Mouse (Mus musculus) A20 (cell line): Measurements from ENCODE around the gene Pip4k2c.

Experiments
- DNase-seq: peaks from one replicate; pipeline ENCODE4 v3.0.0-alpha.2; 2011; ENCODE audit warnings: low read depth, low spot score

Pip4k2c gene

DNA sequence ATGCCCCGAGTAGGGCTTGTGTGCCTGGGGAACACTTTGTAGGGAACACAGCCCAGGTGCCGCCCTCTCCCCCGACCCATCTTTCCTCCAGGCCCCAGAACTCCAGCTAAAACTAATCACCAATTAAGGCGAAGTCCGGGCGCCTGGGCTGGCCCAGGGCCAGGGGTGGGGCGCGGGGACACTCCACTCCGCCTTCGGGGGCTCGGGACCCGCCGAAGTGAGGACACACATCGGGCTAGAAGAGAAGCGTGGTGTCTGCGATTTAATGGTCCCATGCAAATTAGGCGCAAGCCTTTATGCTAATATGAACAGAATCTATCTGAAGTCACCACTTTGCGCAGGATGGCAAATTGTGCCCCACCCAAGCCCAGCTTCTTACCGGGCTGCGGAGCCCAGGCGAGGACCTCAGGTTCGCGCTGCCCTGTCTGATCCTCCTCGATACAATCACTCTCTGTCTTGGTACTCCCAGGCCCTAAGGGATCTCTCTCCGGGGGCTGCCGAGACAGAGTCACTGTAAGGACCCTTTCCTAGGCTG lies 22.2 kb downstream of the Pip4k2c start:
- DNase-seq: peak; percentile 61

DNA sequence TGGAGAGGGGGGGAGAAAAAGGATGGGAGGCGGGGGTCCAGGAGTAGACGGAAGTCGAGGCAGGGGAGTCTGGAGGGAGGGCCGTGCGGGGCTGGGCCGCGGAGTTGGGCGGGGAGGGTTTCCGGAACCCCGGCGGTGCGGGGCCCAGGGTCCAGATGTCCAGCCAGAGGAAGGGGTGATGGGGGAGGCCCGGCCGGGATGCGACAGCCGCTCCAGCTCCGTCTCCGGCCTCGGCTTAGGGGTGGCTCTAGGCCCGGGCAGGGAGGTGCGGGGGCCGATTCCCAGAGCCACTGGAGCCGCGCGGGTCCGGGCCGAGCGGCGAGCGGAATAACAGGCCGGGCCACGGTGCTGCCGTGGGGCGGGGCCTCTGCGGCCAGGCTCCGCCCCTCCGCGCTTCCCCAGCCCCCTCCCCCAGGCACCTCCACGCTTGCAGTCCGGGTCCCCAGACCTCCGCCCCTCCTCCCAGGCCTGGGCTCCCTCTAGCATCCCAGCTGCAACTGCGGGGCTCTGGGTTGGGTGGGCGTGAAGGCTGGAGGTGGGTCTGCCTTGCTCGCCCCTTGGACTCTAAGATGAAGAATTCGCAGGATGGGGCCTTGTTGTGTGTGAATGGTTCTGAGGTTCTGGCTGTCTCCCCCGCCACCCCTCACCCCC lies 22.8 kb downstream of the Pip4k2c start:
- peak; percentile 81 for DNase-seq

DNA sequence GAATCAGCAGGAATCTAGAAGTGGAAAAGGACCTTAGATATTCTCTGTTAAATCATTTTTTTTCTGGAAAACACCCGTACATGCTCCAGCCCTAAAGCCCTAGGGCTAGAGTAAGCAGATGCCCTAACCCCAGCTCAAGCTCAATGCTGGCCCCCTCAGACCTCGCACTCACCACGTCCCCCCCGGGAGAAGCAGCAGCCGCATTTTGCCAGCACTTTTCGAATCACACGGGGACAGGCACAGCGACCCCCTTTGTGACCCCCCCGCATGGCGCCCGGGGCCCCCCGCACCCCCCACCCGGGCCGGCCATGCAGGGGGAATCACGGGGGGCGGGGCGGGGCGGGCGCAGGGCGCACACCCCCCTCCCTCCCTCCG lies 23.3 kb downstream of the Pip4k2c start:
- no peak for DNase-seq

- DNase-seq: no peak
These were observed 23.9 kb downstream of the Pip4k2c start for GRCm38 (mm10) chr10:127187371-127188078.

DNA sequence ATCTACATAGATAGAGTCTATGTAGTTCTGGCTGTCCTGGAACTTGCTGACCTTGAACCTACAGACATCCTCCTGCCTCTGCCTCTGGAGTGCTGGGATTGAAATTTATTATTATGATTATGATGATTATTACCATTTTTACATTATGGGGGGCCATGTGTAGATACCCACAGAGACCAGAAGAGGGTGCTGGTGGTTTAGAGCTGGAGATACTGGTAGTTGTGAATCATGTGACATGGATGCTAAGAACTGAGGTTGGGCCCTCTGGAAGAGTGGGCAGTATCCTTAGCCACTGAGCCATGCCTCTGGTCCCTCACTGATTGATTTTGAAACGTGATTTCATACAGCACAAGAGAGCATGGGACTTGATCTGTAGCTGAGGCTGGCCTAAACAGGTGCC lies 24.9 kb downstream of the Pip4k2c start:
- peak; percentile 55 for DNase-seq

DNA sequence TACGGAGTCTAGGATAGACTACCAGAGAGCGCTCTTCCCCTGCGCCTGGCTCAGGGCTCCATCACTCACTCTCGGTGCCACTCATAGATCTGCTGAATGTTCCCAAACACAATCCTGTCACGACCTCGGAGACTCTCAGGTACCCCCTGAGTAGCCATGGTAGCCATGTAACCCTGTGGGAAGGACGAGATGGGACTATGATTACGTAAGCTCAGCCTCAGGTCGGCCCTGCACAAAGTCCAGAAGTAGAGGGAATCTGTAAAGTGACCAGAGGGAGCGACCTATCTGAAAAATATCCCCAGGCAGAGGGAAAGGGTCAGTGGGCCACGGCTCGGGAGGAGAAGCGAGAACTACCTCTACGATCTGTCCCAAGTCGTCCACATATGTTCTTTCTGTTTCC lies 25.9 kb downstream of the Pip4k2c start:
- no peak for DNase-seq

DNA sequence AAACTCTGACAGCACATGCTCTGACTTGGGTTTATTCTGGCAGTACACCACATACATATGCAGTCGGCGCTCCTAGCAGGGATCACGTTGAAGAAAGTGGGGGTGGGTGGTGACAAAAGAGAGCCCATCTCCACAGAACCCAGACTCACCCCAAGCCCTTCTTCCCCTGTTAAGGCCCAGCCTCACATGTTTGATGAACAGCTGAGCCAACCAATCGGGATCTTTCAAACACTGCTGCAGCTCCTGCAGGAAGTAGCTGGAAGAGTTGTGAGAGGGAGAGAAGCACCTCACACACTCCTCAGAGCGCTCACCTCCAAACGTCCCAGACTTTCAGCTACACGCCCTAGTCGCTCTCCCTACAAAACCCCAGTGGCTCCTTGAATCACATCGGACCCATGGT lies 26.3 kb downstream of the Pip4k2c start:
- no peak for DNase-seq

DNA sequence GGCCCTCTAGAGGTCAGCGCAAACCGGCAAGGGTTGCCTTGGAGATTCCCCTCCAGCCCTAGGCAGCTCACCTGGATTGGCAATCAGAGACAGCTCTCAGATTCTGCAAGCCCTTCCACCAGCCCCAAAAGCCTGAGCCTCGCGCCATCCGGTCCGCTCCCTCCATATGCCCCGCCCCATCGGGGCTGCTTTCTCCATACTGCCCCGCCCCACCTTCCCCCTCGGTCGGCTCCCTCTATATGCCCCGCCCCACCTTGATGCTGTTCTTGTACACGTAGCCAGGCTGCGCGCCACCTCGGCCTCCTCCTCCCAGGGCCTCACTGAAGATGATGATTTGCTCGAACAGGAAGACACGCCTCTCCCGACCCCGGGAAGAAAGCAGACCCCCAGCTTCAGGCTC lies 27.6 kb downstream of the Pip4k2c start:
- DNase-seq: no peak

- DNase-seq: no peak
These were observed 28.8 kb downstream of the Pip4k2c start for GRCm38 (mm10) chr10:127182624-127183023.

DNA sequence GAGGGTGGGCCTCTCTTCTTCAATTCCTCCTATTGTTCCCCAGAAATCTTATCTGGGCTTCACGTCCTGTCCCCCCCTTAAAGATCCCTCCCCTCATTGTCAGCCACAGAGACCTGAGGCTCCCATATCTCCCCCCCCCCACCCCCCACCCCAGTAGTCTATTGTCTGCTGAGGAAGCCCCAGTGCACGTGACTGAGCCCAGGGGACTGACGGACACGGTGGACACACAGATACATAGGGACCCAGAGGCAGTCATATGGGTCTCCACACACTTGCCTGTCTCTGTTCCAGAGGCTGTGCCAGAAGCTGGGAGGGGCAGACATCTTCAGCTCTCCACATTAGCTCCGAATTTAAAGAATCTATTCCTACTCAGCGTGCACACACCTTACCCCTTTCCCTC lies 29.8 kb downstream of the Pip4k2c start:
- DNase-seq: no peak

GRCm38 (mm10) chr10:127180695-127181047 lies 30.7 kb downstream of the Pip4k2c start:
- no peak for DNase-seq

GRCm38 (mm10) chr10:127179871-127180694 lies 31.3 kb downstream of the Pip4k2c start, which contains the start of gene Slc26a10:
Gene Slc26a10 (minus strand): TSS chr10:127180645.
- no peak for DNase-seq

- no peak for DNase-seq
These were observed 32.9 kb downstream of the Pip4k2c start for GRCm38 (mm10) chr10:127178286-127179027.

- no peak for DNase-seq
These were observed 33.7 kb downstream of the Pip4k2c start for GRCm38 (mm10) chr10:127177719-127178118.

- no peak for DNase-seq
These were observed 34.1 kb downstream of the Pip4k2c start for GRCm38 (mm10) chr10:127177235-127177634.

DNA sequence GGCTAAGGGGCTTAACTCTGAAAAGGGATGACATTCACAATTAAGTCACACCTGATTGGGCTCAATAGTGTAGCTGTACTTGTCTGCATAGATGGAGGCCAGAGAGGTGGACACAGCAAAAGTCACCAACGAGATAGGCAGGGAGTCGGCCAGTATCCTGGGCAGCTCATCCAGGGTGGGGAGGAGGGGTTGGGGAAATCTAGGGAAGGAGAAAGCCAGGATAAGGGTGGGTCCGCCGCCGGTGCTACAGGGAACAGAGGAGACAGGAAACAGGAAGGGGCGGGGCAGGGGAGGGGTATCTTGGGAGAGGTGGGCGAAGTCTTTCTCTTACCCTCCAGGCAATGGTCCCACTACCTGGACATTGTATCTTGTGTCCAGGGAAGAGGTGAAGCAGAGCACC lies 34.6 kb downstream of the Pip4k2c start:
- no peak for DNase-seq

DNA sequence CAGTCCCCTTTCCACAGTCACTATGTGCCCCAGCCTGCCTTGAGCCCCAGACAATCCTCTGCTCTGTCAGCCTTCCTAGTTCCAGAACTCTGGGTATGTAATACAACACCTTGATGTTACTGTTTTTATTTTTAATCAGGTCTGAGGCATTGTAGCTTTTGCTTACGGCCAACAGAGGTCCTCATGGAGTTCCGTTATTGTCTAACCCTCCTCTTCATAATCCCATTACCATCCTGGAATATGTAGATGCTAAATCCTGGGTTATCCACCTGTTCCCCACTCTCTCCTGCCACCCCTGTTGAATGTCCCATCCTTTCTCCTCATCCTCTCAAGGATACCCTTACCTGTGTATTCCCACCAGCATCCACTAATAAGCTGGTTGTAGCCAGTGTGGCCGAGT lies 35.2 kb downstream of the Pip4k2c start:
- no peak for DNase-seq

- no peak for DNase-seq
These were observed 37.2 kb downstream of the Pip4k2c start for GRCm38 (mm10) chr10:127174170-127174569.

GRCm38 (mm10) chr10:127173148-127174065 lies 38.0 kb downstream of the Pip4k2c start:
- DNase-seq: no peak

DNA sequence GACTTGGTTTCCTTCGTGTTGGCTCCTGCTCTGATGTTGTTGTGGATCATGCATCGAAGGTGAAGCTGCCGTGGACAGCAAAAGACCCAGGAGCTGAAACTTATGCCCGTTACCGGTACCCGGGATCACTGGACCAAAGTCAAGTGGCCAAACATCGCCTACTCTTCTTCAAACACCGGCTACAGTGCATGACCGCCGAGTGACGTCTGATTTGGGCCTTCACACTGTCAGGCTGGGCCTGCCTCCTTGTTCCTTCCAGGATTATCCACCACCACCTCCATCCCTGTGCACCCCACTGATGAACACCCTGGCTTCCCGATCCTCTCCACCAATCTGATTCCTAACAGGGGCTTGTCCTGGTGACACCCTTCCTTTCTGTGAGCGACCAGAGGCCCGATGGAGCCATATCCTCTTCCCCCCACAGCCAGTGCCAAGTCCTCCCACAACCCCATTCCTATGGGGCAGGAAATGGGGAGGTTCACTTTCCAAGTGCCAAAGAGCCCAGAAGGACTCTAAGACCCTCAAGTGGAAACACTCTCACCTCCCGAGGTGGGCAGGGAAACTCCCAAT lies 39.7 kb downstream of the Pip4k2c start:
- no peak for DNase-seq
